Mouse (Mus musculus) adrenal gland, postnatal 25 days (tissue): ENCODE measurements around the gene Zfp26. TPM values are rescaled to one million over a fixed set of nuclear protein-coding genes. Genes with fewer than 3 reads are reported as not detected.

ENCODE experiments used
- DNase-seq: peaks from one replicate; pipeline ENCODE4 v3.0.0; 2021; ENCODE audit warnings: mixed read lengths
- long read RNA-seq: library from polyadenylated mRNA; stranded (forward); transcript quantifications from one replicate; pipeline ENCODE4 v2.0.0, GENCODE M21; 2021
- total RNA-seq: library from RNA; stranded (reverse); gene quantifications from 2 replicates; pipeline ENCODE4 v1.2.3, GENCODE M21; 2021

Gene Zfp26
- total RNA-seq = 17.1 and 28.7 TPM in 2 replicates
- long read RNA-seq, full-length matches to known transcripts = 2 of 5 reads
- long read RNA-seq, partial matches to known transcripts = 0 of 5 reads
- long read RNA-seq, other reads (novel, unspliced or antisense) = 3 of 5 reads

DNA sequence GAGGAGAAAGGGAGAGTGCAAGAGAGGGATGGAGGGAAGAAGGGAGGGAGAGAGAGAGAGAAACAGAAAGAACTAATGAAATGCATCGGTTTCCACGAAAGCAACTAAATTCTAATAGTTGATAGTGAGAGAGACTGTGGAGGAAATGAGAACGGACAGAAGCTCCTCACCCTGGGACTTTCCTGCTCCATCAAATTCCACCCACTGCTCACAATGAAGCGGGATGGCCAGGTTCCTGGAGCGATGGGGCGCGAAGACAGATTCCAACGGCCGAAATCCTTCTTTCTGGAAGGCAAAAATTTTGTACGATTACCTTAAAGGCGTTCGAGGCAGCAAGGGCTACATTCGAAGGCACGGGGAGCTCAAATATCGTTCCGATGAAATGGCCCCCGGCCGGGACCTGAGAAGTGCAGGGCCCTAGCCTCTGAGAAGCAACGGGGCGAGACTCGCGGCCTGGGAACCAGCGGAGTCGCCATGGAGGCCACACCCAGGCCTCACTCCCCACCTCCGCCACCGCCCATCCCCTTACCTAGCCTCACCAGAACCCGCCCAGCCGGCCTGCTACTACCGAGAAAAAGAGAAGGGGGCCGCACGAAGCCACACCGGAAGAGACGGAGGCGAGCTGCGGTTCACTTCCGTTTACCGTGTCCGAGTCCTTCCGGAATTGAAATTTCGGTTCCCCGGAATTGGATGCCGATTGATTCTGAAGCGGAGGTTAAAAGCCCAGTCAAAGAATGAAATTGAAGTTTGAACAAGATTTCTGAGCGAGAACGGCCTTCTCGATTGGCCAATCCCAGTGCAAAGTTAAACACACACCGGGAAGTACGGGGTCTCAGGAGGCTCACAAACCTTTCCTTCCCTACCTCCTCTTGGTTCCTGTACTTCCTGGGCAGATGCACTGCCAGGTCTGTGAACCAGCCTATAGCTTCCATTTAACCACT is at the start of gene Zfp26:
TSS of gene Zfp26 (minus strand) at position 786 of the 941 bp plus-strand sequence.
- peak; percentile 68 for DNase-seq

- no peak for DNase-seq
Observed at GRCm38 (mm10) chr9:20509676-20510075, 49.7 kb upstream of the Zfp26 start.

DNA sequence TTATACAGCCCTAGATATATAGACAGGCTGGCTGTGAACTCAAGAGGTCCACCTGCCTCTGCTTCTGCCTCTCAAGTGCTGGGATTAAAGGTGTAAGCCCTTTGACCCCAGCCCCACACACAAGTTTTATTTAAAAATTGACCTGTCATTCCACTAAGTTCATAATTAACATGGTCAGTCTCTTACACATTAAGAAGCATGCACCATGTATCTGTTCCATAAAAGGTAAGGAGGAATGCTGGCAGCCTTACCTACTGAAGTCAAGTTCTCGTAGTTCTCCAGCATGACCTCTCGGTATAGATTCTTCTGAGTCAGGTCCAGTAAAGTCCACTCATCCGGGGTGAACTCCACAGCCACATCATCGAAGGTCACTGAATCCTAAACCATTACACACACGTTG is 44.8 kb upstream of the Zfp26 start:
- DNase-seq = no peak

- no peak for DNase-seq
Observed at GRCm38 (mm10) chr9:20493281-20493680, 33.3 kb upstream of the Zfp26 start.

- peak; percentile 83 for DNase-seq
Observed at GRCm38 (mm10) chr9:20492527-20493233, 32.7 kb upstream of the Zfp26 start, which contains the start of gene Zfp426. Zfp426 (minus strand) TSS chr9:20492746.

DNA sequence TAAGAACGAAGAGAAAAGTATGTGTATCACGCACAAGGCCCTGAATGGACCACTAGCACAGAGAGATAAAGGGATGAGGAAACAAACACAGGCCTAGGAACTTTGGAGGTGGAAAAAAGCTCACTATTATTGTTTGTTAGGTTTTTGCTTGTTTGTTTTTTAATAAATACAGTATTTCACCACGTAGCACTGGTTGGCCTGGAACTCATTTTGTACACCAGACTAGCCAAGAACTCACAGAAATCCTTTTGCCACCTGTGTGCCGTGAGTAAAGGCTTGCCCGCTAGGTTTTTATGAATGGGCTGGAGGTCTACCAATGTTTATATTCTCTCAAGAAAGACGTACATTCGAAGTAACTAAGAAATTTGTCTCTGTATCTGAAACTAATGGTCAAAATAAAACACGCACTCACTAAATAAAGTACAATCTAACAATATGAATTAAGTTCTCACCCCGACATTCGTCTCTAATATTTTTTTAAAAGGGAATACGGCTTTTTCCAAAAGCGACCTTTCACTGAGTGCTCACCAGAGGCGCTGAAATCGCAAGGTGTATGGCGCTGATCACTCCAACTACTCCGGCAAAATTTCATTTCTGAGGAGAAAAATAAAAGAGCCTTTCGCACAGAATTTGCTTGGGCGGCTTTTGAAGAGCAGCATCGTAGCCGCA is 32.0 kb upstream of the Zfp26 start:
- DNase-seq = no peak

DNA sequence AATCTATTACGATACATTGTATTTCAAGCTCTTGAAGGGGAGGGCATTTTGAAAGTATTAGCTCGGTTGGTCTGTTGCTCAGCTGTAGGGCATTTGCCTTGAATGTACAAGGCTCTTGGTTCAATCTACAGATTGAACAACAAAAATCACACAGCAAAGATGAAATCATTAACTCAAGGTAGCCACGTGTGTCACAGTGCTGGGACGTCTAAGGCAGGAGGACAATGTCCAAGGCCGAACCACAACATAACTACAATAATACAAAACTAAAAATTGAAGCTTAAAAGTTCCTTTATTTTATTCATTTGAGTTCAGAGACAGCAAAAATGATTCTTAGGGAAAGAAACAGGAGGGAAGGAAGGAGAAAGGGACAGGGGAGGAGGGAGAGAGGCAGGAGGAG is 29.6 kb upstream of the Zfp26 start:
- DNase-seq = no peak

DNA sequence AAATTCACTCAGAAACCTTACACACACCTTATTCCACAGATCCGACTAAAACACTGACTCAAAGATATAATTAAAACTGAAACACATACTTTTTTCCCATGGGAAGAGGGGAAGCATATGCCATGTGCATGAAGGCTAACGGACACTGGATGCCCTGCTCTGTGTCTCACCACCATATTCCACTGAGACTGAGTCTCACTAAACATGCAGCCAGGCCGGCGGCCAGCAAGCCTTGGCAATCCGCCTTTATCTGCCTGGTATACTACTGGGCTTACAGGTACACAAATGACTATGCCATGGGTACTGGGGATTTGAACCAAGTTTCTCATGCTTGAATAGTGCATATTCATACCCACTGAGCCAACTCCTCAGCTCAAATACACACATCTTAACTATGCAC is 19.4 kb upstream of the Zfp26 start:
- no peak for DNase-seq

DNA sequence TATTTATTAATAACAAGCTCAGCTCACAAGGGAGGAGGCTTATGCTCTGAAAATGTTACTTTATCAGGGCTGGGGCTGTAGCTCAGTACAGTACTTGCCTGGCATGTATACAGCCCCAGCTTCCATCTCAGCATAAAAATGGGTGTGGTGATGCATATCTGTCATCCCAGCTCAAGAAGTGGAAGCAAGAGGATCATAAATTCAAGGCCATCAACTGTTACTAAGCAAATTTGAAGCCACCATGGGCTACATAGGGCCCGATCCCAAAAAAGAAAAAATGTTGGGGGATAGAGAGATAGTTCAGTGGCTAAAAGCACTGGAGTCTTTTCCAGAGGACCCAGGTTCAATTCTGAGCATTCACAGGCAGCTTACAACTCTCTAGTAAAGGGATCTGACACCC is 16.7 kb upstream of the Zfp26 start:
- no peak for DNase-seq

- peak; percentile 28 for DNase-seq
Observed at GRCm38 (mm10) chr9:20466761-20467442, 6.9 kb upstream of the Zfp26 start.

DNA sequence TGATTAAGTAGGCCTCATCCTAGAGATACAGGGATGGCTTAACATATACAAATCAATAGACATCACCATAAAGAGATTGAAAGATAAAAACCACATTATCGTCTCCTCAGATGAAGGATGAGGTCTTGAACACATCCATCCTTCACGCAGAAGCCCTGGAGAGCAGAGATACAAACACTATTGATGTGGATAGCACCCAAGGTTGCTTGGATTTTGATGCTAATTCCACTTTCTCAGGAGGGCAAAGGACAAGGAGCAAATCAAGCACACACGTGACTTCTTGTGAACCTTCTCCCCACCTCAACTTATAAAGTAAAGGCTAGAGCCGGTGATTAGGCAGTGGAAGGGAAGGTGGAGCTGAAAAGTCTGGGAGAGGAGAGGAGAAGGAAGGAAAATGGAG is 6.3 kb downstream of the Zfp26 start:
- DNase-seq = no peak

DNA sequence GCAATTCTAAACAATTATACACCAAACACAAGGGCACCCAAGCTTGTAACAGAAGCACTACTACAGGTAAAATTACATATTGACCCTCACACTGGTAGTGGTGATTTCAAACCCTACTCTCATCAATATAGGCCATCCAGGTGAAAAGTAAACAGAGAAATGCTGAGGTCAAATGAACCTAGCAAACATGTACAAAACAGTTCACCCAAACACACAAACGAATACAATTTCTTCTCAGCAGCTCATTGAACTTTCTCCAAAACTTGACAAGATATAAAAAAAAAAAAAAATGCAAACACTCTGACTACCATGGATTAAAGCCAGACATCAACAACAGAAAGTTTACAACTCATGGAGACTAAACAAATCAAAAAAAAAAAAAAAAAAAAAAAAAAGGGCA is 8.5 kb downstream of the Zfp26 start:
- DNase-seq = no peak

- no peak for DNase-seq
Observed at GRCm38 (mm10) chr9:20443183-20443783, 16.7 kb downstream of the Zfp26 start.

- DNase-seq = no peak
Observed at GRCm38 (mm10) chr9:20430004-20430403, 30.0 kb downstream of the Zfp26 start.

GRCm38 (mm10) chr9:20411460-20411859 is 48.5 kb downstream of the Zfp26 start:
- no peak for DNase-seq

DNA sequence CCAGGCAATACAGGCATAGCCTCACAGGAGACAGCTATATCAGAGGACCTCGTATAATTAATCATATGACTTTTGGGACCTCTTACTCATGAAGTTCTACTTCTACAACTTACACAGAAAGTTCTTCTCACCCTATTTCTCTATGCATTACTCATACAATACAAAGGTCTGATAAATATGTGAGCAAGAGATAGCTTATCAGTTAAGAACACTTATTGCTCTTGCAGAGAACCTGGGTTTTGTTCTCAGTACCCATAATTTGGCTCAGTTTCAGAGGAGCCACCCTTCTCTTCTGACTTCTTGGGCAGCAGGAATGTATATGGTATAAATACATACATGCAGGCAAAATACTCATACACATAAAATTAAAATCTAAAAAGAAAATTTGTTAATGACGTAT is 50.6 kb downstream of the Zfp26 start:
- no peak for DNase-seq

DNA sequence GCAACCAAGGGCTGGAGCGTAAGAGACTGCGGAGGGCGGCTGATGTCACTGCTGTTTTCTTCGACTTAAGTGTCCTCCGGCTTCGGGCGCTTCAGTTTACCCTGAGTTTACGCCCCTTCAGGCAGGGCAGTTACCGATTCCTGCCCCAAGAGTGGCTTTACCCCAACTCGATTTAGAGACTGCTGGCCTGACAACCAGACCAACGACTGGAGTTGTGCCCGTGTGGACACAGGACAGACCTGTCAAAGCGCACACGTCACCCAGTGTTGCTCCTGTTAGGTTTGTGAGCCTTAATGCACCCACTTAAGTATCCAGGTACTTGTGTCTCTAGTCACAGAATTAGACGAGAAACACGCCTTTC is 74.6 kb downstream of the Zfp26 start:
- no peak for DNase-seq

GRCm38 (mm10) chr9:20384532-20385342 is 75.2 kb downstream of the Zfp26 start, which contains the start of gene Zfp560:
Zfp560 (minus strand) TSS chr9:20385177.
- DNase-seq = peak; percentile 90

GRCm38 (mm10) chr9:20383659-20384058 is 76.3 kb downstream of the Zfp26 start:
- no peak for DNase-seq
